Mouse (Mus musculus): ENCODE data around the gene Zfc3h1. TPM values are rescaled to one million over a fixed set of nuclear protein-coding genes. Genes with fewer than 3 reads are reported as not detected.
A peak's percentile ranks its signal among the peaks of the same experiment; 100 is the strongest.

Gene Zfc3h1
- 14.7 and 18.0 TPM in 2 replicates for polyA plus RNA-seq (2016; fragmentation: Nextera tagmentation; extraction: Ambion mirVana)

DNA sequence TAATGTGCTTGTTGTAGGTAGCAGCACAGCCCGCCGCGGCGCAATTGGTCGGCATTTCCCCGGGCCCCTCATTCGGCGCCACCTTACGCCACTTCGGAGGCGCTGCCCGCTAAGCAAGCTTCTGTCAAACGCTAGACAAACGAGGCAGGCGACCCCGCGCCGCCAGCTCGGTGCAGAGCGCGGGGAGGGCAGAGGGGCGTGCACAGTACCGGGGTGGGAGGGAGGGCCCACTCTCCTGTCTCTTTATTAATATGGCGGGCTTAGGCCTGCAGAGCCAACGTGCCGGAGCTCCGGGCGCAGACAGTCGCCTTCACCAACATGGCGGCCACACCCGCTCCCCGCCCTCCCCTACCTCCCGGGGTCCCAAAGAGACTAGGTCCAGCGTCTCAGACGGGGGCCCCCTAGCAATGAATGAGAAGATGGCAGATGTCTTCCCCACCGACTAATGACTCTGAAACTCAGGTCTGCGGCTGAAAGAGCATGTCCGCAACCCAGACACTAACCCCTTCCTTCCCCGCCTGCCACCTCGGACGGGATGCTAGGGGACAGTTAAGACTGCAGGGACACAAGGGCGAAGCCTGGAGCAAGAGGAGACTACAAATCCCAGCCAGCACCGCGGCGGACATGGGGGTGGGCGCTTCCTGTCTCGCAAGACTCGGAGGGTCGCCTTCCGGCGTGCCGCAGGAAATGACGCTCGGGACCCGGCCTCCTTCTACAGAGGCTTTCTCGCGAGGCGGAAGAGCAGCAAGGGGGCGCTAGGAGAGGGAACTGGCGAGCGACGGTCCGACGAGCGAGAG, at the start of gene Zfc3h1, which contains the start of gene Thap2:
TSS of gene Zfc3h1 (plus strand) at position 739 of the 797 bp plus-strand sequence.
TSS of gene Thap2 (minus strand) at position 223 of the 797 bp plus-strand sequence.
- under 1% methylated on average over 65 of the region's 65 CpGs for WGBS
- H3K27ac ChIP-seq = peak within 1 kb of the TSS; percentile 97

DNA sequence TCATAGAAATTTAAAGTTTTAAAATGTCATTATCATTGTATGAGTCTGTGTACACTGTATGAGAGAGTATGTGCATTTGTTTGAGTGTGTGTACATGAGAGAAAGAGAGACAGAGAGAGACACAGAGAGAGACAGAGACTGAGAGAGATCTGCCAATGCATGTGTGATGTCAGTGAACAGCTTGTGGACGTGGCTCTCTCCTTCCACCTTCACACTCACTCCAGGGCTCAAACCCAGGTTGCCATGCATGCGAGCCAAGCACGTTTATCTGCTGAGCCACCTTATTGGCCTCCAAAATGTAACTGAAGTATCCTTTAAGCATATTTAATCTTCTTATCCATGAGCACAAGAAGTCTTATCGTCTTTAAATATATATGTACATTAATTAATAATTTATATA, 47.9 kb upstream of the Zfc3h1 start:
- H3K27me3 ChIP-seq (ENCODE audit: poor library complexity, severe bottlenecking) = no peaks in the 10 kb centered on the region
- 88% methylated on average over 4 of the region's 4 CpGs for WGBS
- no peak overlapping the region for H3K27ac ChIP-seq
- H3K4me3 ChIP-seq = no peak overlapping the region
- no peaks in the 10 kb centered on the region for H3K9me3 ChIP-seq
- H3K36me3 ChIP-seq (replicated peaks) = peaks cover 10% of the 10 kb centered on the region
- no peaks in the 10 kb centered on the region for H3K4me1 ChIP-seq
- no peak for DNase-seq (ENCODE audit: extremely low spot score, low spot score)

More for the DNA sequence above, at the start of gene Zfc3h1, which contains the start of gene Thap2:
- H3K4me3 ChIP-seq = peak within 1 kb of the TSS; percentile 77
- H3K36me3 ChIP-seq (replicated peaks) = peaks cover 29% of the 10 kb centered on the region
- peaks cover 48% of the 10 kb centered on the region for H3K4me1 ChIP-seq
- H3K9me3 ChIP-seq = no peaks in the 10 kb centered on the region
- DNase-seq (ENCODE audit: extremely low spot score, low spot score) = peak; percentile 98
- H3K27me3 ChIP-seq (ENCODE audit: poor library complexity, severe bottlenecking) = no peaks in the 10 kb centered on the region

DNA sequence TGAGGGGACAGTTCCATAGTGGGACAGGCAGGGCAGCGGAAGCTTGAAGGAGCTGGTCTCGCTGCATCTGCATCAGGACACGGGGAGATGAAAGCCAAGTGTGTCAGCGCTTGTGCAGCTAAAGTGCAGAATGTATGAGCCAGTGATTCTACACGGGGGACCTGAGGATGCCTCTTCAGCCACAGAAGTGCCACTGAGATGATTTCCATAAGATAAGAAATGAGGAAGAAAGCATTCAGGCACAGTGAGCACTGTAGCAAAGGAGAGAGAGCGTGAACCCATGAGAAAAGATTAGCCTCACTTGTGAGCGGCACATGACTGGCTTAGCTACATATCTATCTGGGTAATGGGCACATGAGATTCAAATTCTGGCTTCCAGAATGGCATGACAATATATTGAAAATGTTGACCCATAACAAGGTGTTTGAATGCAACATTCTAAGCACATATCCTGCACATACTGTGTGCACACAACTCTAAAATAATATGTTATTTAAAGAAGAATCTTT, 44.9 kb upstream of the Zfc3h1 start:
- Histone ChIP-seq H3K4me3 (no peak overlapping the region), H3K9me3 (no peaks in the 10 kb centered on the region), H3K27me3 (ENCODE audit: poor library complexity, severe bottlenecking) (no peaks in the 10 kb centered on the region), H3K36me3 (replicated peaks) (peaks cover 26% of the 10 kb centered on the region), H3K4me1 (no peaks in the 10 kb centered on the region), H3K27ac (no peak overlapping the region)
- no peak for DNase-seq (ENCODE audit: extremely low spot score, low spot score)
- 96% methylated on average over 7 of the region's 7 CpGs for WGBS

DNA sequence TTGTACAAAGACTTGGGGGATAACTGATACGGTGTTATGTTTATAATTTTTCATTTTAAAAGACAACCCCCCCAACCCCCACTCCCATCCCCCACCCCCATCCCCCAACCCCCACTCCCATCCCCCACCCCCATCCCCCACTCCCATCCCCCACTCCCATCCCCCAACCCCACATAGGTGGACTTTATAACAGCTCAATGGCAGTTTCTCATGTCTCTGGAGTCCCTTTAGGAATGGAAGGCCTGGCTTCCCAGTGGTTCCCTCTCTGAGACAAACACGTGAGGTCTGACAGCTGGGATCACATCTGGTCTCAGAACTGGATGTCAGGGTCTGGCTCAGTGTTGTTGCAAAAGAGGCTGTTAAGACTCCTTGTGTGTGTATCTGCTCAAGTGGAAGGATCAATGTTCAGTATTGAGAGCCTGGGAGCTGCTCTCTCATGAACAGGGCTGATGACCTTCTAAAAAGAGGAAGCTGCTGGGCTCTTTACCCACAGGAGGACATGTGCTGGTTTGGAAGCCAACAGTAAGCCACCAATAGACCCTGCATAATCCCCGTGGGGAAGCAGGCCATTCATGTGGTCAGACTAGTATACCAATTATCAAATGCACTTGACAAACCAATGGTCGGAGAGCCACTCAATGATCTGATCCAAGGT, 41.9 kb upstream of the Zfc3h1 start:
- H3K4me1 ChIP-seq = no peaks in the 10 kb centered on the region
- no peak overlapping the region for H3K27ac ChIP-seq
- peaks cover 45% of the 10 kb centered on the region for H3K36me3 ChIP-seq (replicated peaks)
- H3K9me3 ChIP-seq = peaks cover 3% of the 10 kb centered on the region; the same call in 1 of the 2 replicates
- DNase-seq (ENCODE audit: extremely low spot score, low spot score) = no peak
- no peak overlapping the region for H3K4me3 ChIP-seq
- H3K27me3 ChIP-seq (ENCODE audit: poor library complexity, severe bottlenecking) = no peaks in the 10 kb centered on the region
- WGBS = 86% methylated on average over 4 of the region's 4 CpGs

DNA sequence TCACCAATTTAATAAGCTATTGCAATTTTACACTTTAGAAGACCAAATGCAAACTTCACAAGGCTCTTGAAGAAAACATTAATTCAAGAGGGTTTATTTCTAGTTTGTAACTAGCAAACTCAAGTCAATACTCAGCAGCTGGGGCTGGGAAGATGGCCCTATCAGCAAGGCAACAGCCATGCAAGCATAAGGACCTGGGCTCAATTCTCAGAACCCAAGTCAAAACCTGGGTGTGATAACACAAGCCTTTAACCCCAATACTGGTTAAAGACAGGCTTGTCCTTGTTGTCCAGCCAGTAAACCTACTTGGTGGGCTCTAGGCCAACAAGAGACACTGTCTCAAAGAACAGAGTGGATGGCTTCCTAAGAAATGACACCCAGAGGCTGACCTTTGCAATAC, 38.3 kb upstream of the Zfc3h1 start:
- Histone ChIP-seq H3K27me3 (ENCODE audit: poor library complexity, severe bottlenecking) (no peaks in the 10 kb centered on the region), H3K4me1 (peaks cover 7% of the 10 kb centered on the region; the same call in 1 of the 2 replicates), H3K4me3 (no peak overlapping the region), H3K27ac (no peak overlapping the region), H3K36me3 (replicated peaks) (peaks cover 36% of the 10 kb centered on the region), H3K9me3 (peaks cover 3% of the 10 kb centered on the region; the same call in 1 of the 2 replicates)
- no peak for DNase-seq (ENCODE audit: extremely low spot score, low spot score)

DNA sequence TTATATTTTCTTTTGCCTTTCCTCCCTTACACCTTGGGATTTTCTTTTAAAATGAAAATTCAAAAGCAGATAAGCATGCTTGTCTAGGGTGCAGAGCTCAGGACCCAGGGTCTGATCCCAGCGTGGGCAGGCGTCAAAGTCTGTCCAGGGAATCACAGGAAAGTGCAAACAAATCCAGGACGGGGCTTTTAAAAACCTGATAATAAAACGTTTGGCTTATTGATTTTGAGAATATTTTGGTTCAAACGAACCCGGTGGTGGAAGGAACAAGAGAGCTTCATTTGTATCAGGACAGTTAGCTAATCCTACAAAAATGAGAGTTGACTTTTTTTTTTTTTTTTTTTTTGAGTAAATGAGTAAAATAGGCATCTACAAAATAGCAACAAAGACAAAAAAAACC, 36.6 kb upstream of the Zfc3h1 start:
- Histone ChIP-seq H3K9me3 (peaks cover 3% of the 10 kb centered on the region; the same call in 1 of the 2 replicates), H3K36me3 (replicated peaks) (peaks cover 24% of the 10 kb centered on the region), H3K27me3 (ENCODE audit: poor library complexity, severe bottlenecking) (no peaks in the 10 kb centered on the region), H3K4me3 (no peak overlapping the region), H3K27ac (no peak overlapping the region), H3K4me1 (peaks cover 7% of the 10 kb centered on the region; the same call in 1 of the 2 replicates)
- WGBS = 87% methylated on average over 6 of the region's 6 CpGs
- DNase-seq (ENCODE audit: extremely low spot score, low spot score) = no peak

DNA sequence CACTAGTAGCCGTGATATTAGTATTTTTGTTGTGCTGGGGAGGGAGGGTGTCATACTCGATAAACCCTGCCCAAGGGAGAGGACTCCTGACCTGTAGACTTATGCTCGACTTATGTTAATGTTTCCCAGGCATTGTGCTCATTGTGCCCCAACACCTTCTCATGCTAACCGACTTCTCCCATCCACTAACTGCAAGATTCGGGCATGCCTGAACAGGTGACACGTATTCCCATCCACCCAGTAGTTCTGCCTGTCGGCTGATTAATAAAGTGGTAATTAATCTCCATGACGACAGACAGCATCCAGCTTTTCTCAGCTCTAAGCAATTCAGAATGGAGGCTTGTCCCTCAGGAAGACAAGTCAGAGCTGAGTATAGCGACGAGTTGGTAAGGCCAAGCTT, 35.7 kb upstream of the Zfc3h1 start:
- peaks cover 7% of the 10 kb centered on the region; the same call in 1 of the 2 replicates for H3K4me1 ChIP-seq
- H3K4me3 ChIP-seq = no peak overlapping the region
- DNase-seq (ENCODE audit: extremely low spot score, low spot score) = no peak
- WGBS = 89% methylated on average over 10 of the region's 10 CpGs
- H3K27me3 ChIP-seq (ENCODE audit: poor library complexity, severe bottlenecking) = no peaks in the 10 kb centered on the region
- peaks cover 3% of the 10 kb centered on the region; the same call in 1 of the 2 replicates for H3K9me3 ChIP-seq
- no peak overlapping the region for H3K27ac ChIP-seq
- peaks cover 20% of the 10 kb centered on the region for H3K36me3 ChIP-seq (replicated peaks)

DNA sequence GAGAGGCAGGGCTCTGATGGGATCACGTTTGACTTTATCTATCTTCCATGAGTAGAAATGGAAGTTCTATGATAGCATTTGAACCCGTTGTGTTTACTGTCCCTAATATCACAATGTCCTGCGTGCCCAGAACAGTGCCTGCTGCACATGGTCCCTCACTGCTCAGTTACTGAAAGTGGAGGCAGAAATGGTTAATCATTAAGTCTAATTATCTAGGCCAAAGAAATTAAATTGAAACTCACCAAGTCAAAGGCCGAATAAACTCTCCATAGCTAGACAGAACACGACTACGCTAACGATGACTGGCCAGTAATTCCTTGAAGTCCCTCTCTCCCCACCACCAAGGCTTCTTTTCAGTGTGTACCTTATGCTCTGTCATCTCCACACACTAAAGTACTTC, 35.2 kb upstream of the Zfc3h1 start:
- peaks cover 7% of the 10 kb centered on the region; the same call in 1 of the 2 replicates for H3K4me1 ChIP-seq
- H3K36me3 ChIP-seq (replicated peaks) = peaks cover 20% of the 10 kb centered on the region
- H3K4me3 ChIP-seq = no peak overlapping the region
- peaks cover 3% of the 10 kb centered on the region; the same call in 1 of the 2 replicates for H3K9me3 ChIP-seq
- no peak for DNase-seq (ENCODE audit: extremely low spot score, low spot score)
- no peaks in the 10 kb centered on the region for H3K27me3 ChIP-seq (ENCODE audit: poor library complexity, severe bottlenecking)
- WGBS = 92% methylated on average over 7 of the region's 7 CpGs
- no peak overlapping the region for H3K27ac ChIP-seq

DNA sequence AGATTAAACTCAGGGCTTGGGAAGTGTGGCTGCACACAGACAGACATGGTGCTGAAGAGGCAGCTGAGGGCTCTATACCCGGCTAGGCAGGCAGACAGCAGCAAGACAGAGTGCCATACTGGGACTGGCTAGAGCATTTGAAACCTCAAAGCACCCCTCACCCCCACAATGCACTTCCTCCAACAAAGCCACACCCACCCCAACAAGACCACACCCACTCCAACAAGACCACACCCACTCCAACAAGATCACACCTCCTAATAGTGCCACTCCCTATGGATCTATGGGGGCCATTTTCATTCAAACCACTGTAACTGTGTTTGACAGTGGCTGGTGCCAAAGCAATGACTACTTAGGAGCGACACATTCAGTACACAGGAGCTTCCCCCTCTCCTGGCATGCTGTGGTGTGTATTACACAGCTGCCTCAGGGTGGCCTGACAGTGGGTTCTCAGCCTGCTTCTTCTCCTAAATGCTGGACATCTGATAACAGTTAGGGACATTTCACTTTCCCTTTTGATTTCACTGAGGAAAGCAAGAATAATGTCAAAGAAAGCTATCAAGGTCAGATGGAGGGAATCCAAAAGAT, 33.9 kb upstream of the Zfc3h1 start:
- 75% methylated on average over 2 of the region's 2 CpGs for WGBS
- Histone ChIP-seq H3K27ac (no peak overlapping the region), H3K36me3 (replicated peaks) (peaks cover 12% of the 10 kb centered on the region), H3K4me1 (peaks cover 7% of the 10 kb centered on the region; the same call in 1 of the 2 replicates), H3K27me3 (ENCODE audit: poor library complexity, severe bottlenecking) (no peaks in the 10 kb centered on the region), H3K9me3 (no peaks in the 10 kb centered on the region), H3K4me3 (no peak overlapping the region)
- no peak for DNase-seq (ENCODE audit: extremely low spot score, low spot score)

DNA sequence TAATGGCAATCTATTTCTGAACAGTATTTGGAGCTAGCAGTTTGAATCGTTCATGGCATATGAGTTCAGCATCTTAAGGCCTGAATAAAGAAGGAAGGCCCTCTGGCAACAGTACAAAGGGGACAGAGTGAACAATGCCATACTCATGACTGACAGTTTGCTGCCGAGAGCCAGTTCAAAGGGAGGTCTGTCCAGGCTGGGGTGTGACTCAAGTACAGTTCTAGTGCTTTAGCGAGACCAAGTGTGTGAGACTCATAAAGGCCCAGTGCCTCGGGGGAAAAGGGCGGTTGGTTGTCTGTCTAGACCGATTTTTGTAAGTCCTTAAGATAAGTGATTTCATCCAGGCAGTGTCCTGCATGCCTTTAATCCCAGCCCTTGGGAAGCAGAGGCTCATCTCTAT, 30.2 kb upstream of the Zfc3h1 start:
- 84% methylated on average over 6 of the region's 6 CpGs for WGBS
- peaks cover 16% of the 10 kb centered on the region for H3K36me3 ChIP-seq (replicated peaks)
- no peak for DNase-seq (ENCODE audit: extremely low spot score, low spot score)
- H3K27me3 ChIP-seq (ENCODE audit: poor library complexity, severe bottlenecking) = no peaks in the 10 kb centered on the region
- H3K4me3 ChIP-seq = no peak overlapping the region
- no peak overlapping the region for H3K27ac ChIP-seq
- no peaks in the 10 kb centered on the region; the same call in 1 of the 2 replicates for H3K4me1 ChIP-seq
- no peaks in the 10 kb centered on the region for H3K9me3 ChIP-seq

DNA sequence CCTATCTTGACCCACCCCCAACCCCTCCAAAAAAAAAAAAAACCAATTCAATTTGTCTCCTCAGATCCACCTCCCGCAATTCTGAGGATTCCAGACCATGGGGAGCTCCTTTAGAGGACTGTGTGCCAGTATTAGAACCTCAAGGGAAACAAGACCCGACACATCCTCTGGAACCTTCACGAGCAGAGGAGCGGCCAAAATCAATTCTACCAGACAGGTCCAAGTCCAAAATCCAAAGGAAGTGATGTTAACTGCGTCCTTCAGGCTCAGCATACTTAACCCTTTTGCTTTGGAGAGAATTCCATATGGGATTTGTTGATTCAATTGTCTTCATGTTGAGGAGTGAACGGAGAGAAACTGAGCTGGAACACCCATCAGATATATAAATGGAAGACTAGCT, 29.7 kb upstream of the Zfc3h1 start:
- no peaks in the 10 kb centered on the region for H3K4me1 ChIP-seq
- 93% methylated on average over 6 of the region's 6 CpGs for WGBS
- peaks cover 16% of the 10 kb centered on the region for H3K36me3 ChIP-seq (replicated peaks)
- no peaks in the 10 kb centered on the region for H3K27me3 ChIP-seq (ENCODE audit: poor library complexity, severe bottlenecking)
- no peak overlapping the region for H3K27ac ChIP-seq
- no peak overlapping the region for H3K4me3 ChIP-seq
- H3K9me3 ChIP-seq = no peaks in the 10 kb centered on the region
- no peak for DNase-seq (ENCODE audit: extremely low spot score, low spot score)

DNA sequence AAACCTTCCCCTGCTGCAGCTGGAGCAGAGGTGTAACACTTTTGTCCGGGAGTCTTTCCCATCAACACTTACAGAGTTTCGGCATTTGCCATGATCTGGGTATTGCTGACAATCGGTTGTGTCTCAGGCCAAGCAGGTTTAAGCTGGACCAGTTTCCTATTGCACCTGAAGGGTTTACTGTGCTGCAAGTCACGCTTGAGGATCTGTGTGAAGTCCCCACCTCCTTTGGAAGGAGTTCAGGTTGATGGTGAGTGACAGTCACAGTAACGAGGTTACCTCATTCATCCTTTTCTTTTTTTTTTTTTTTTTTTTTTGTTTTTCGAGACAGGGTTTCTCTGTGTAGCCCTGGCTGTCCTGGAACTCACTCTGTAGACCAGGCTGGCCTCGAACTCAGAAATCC, 28.7 kb upstream of the Zfc3h1 start:
- no peaks in the 10 kb centered on the region for H3K9me3 ChIP-seq
- 87% methylated on average over 6 of the region's 7 CpGs for WGBS
- H3K27me3 ChIP-seq (ENCODE audit: poor library complexity, severe bottlenecking) = no peaks in the 10 kb centered on the region
- peaks cover 16% of the 10 kb centered on the region for H3K36me3 ChIP-seq (replicated peaks)
- peaks cover 2% of the 10 kb centered on the region for H3K4me1 ChIP-seq
- no peak overlapping the region for H3K27ac ChIP-seq
- H3K4me3 ChIP-seq = no peak overlapping the region
- DNase-seq (ENCODE audit: extremely low spot score, low spot score) = no peak

All from forebrain, embryonic 10.5 days (tissue).